Mouse (Mus musculus): ENCODE results near the gene Dnm3.

DNA sequence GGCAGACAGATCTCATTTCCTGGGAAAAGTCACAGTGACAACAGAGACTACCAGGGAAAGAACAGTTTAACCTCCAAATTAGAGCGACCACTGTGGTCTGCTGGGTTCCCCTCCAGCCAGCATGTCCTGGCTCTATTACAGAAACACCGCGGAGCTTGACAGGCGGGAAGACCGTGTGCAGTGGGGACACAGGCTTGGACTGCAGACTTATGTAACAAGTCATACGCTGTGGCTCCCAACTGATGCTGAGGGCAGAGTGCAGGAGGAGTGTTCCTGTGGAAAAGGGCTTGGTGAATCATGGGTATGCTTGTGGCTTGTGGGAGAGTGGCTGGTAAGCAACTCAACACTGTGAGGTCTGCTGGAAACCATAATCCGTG, 368.4 kb downstream of the Dnm3 start:
- TF ChIP-seq CTCF (IDR thresholded peaks at IDR 0.05; ENCODE audit: borderline replicate concordance, extremely low read depth, insufficient read depth, insufficient read length) (no peak), POLR2A (IDR thresholded peaks at IDR 0.05; ENCODE audit: borderline replicate concordance, extremely low read depth, insufficient read depth, insufficient read length, poor library complexity, severe bottlenecking) (no peak)
